Mouse (Mus musculus) lung, postnatal 0 days (tissue): ENCODE results near the gene Fam219b.

Experiments used
- CTCF ChIP-seq: IDR thresholded peaks from 2 replicates; pipeline ENCODE4 v1.5.1; 2016; ENCODE audit warnings: antibody characterized with exemption, mild to moderate bottlenecking
- EP300 ChIP-seq: IDR thresholded peaks from 2 replicates; pipeline ENCODE4 v1.6.1; 2016; ENCODE audit warnings: antibody characterized with exemption, mild to moderate bottlenecking, control low read depth

GRCm38 (mm10) chr9:57504891-57505290 is 32.4 kb upstream of the Fam219b start:
- no peak for TF ChIP-seq EP300
- TF ChIP-seq CTCF = no peak
